Mouse (Mus musculus): ENCODE results near the gene Calhm2.

DNA sequence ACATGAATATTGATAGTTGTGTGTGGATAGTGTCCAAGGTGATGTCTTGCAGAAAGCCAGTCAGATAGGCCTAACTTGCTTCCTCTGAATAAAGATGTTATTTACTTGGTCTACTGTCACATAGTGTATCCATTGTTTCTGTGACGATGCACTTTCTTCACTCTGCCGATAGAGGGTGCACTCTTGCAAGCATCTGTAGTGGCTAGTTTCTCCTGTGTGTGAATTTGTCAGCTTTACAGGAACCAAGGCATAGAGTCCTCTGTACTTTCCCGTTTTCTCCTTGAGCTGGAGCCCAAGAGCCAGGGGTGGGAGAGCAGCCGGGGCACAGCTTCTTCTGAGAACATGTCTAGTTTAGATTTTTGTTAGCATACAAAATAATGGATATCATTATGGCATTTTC is 17.0 kb downstream of the Calhm2 start:
- TF ChIP-seq CTCF (IDR thresholded peaks at IDR 0.05; ENCODE audit: low read depth): peak; percentile 93
- no peak for TF ChIP-seq EP300 (optimal IDR thresholded peaks at IDR 0.05)
